Mouse (Mus musculus): ENCODE results near the gene Zdhhc5. TPM values are rescaled to one million over a fixed set of nuclear protein-coding genes. Genes with fewer than 3 reads are reported as not detected.

Gene Zdhhc5
- total and polyA plus RNA-seq, 3 experiments: 29.3 to 42.9 TPM; not detected in 1

DNA sequence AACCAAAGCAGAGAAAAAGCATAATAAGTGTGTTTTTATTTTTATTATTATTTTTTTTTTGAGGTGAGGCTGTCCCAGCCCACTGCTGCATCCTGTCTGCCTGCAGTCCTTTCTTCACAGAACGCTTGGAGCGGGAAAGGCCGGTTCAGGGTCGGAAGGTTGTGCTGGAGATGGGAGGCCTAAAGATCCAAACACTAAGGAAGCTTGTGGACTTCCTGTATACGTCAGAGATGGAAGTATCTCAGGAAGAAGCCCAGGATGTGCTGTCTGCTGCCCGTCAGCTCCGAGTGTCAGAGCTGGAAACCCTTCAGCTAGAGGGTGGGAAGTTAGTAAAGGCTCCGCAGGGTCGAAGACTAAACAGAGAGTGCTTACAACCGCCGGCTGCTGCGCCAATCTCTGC, 48.9 kb downstream of the Zdhhc5 start:
- Histone ChIP-seq H3K27me3 (ENCODE audit: control insufficient read depth in 1 of 2, insufficient read depth in 2 of 2, low read length in 2 of 2) (no peaks in the 10 kb centered on the region), H3K9me3 (replicated peaks; ENCODE audit: insufficient read depth, low read length) (no peaks in the 10 kb centered on the region), H3K9ac (ENCODE audit: control insufficient read depth, low read depth, low read length, poor library complexity, severe bottlenecking) (no peak overlapping the region), H3K4me3 (ENCODE audit: control insufficient read depth in 1 of 2, insufficient read depth in 1 of 2, low read depth in 2 of 2, low read length in 2 of 2) (no peak overlapping the region), H3K36me3 (ENCODE audit: control insufficient read depth in 1 of 2, insufficient read depth in 2 of 2, low read length in 2 of 2) (peaks cover 0 to 12% of the 10 kb centered on the region in 2 experiments; a peak in 2 of 4 replicates), H3K79me2 (ENCODE audit: control insufficient read depth, insufficient read depth, low read length, poor library complexity) (peaks cover 11% of the 10 kb centered on the region), H3K4me1 (ENCODE audit: control insufficient read depth in 1 of 2, insufficient read depth in 2 of 2, low read length in 2 of 2) (peaks cover 0 to 6% of the 10 kb centered on the region in 2 experiments; a peak in 1 of 4 replicates), H3K27ac (ENCODE audit: control insufficient read depth, low read depth, low read length) (no peak overlapping the region)
- TF ChIP-seq MAZ (IDR thresholded peaks at IDR 0.05; ENCODE audit: low read depth, low read length) (no peak), SMC3 (IDR thresholded peaks at IDR 0.05; ENCODE audit: low read depth, low read length) (no peak), EP300 (IDR thresholded peaks at IDR 0.05; ENCODE audit: low read depth in 1 of 2, low read length in 2 of 2) (no peak)
- no peak for DNase-seq (ENCODE audit: low read depth, low spot score)

DNA sequence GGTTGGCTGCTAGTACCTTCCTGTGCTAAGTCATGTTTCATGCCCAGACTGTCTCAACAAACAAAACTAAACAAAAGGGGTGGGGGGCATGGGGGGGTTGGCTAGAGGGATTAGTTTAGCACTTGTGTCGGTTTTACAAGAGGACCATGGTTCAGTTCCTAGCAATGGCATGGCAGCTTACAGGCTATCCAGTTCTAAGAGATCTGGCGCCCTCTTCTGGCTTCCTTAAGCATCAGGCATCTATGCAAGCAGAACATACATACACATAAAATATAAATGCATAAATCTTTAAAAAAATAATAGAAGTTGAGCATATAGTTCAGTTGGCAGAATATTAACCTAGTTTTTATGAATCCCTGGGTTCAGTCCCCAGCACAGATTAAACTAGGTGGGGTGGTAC, 52.1 kb downstream of the Zdhhc5 start:
- H3K4me1 ChIP-seq (ENCODE audit: control insufficient read depth in 1 of 2, insufficient read depth in 2 of 2, low read length in 2 of 2): no peaks in the 10 kb centered on the region
- TF ChIP-seq NRF1 (IDR thresholded peaks at IDR 0.05; ENCODE audit: insufficient read depth, low read depth, low read length, poor library complexity, severe bottlenecking): no peak
- no peak for TF ChIP-seq CHD2 (IDR thresholded peaks at IDR 0.05; ENCODE audit: low read length)
- TF ChIP-seq MAFK (IDR thresholded peaks at IDR 0.05; ENCODE audit: borderline replicate concordance, low read depth, low read length): no peak
- no peak for TF ChIP-seq ELF1 (IDR thresholded peaks at IDR 0.05; ENCODE audit: low read depth, low read length)
- no peak for TF ChIP-seq SIN3A (IDR thresholded peaks at IDR 0.05; ENCODE audit: low read length)
- peak; percentile 91 for TF ChIP-seq RAD21 (IDR thresholded peaks at IDR 0.05; ENCODE audit: low read depth, low read length)
- peak; percentile 52; the same call in 1 of the 2 replicates for TF ChIP-seq ZNF384 (IDR thresholded peaks at IDR 0.05; ENCODE audit: low read depth, low read length)
- peak; percentile 88 for TF ChIP-seq ZC3H11A (IDR thresholded peaks at IDR 0.05; ENCODE audit: low read depth, low read length)
- TF ChIP-seq TBP (IDR thresholded peaks at IDR 0.05; ENCODE audit: low read depth, low read length): no peak
- no peak for TF ChIP-seq POLR2A (IDR thresholded peaks at IDR 0.05; ENCODE audit: control insufficient read depth in 1 of 2, insufficient read depth in 1 of 2, low read depth in 1 of 2, low read length in 2 of 2, poor library complexity in 1 of 2)
- TF ChIP-seq JUND (IDR thresholded peaks at IDR 0.05; ENCODE audit: low read depth, low read length): no peak
- no peak for TF ChIP-seq USF1 (IDR thresholded peaks at IDR 0.05; ENCODE audit: low read depth, low read length)
- TF ChIP-seq NELFE (IDR thresholded peaks at IDR 0.05; ENCODE audit: low read depth, low read length): no peak
- TF ChIP-seq ZKSCAN1 (IDR thresholded peaks at IDR 0.05; ENCODE audit: low read depth, low read length): no peak
- no peak for TF ChIP-seq E2F4 (IDR thresholded peaks at IDR 0.05; ENCODE audit: borderline replicate concordance, low read depth, low read length)
- TF ChIP-seq KAT2A (conservative IDR thresholded peaks at IDR 0.05; ENCODE audit: low read depth, low read length): no peak
- TF ChIP-seq GABPA (IDR thresholded peaks at IDR 0.05; ENCODE audit: low read depth, low read length): no peak
- no peak for TF ChIP-seq MYB (IDR thresholded peaks at IDR 0.05; ENCODE audit: low read depth, low read length)
- no peak for TF ChIP-seq MXI1 (IDR thresholded peaks at IDR 0.05; ENCODE audit: low read depth, low read length)
- no peak for TF ChIP-seq MYC (IDR thresholded peaks at IDR 0.05; ENCODE audit: low read depth, low read length)
- TF ChIP-seq SMC3 (IDR thresholded peaks at IDR 0.05; ENCODE audit: low read depth, low read length): peak; percentile 85
- TF ChIP-seq POLR2AphosphoS2 (IDR thresholded peaks at IDR 0.05; ENCODE audit: low read length): no peak
- peak; percentile 65 to 87 (median 69) for TF ChIP-seq CTCF (IDR thresholded peaks at IDR 0.05 in 2 of 3, conservative IDR thresholded peaks at IDR 0.05 in 1 of 3; ENCODE audit: control insufficient read depth in 1 of 3, insufficient read depth in 1 of 3, low read depth in 2 of 3, low read length in 3 of 3, poor library complexity in 1 of 3, severe bottlenecking in 1 of 3)
- H3K4me3 ChIP-seq (ENCODE audit: control insufficient read depth in 1 of 2, insufficient read depth in 1 of 2, low read depth in 2 of 2, low read length in 2 of 2): no peak overlapping the region
- no peak overlapping the region for H3K9ac ChIP-seq (ENCODE audit: control insufficient read depth, low read depth, low read length, poor library complexity, severe bottlenecking)
- H3K36me3 ChIP-seq (ENCODE audit: control insufficient read depth in 1 of 2, insufficient read depth in 2 of 2, low read length in 2 of 2): no peaks in the 10 kb centered on the region
- H3K27ac ChIP-seq (ENCODE audit: control insufficient read depth, low read depth, low read length): no peak overlapping the region
- H3K27me3 ChIP-seq (ENCODE audit: control insufficient read depth in 1 of 2, insufficient read depth in 2 of 2, low read length in 2 of 2): no peaks in the 10 kb centered on the region
- DNase-seq (ENCODE audit: low read depth, low spot score): peak; percentile 92
- H3K9me3 ChIP-seq (replicated peaks; ENCODE audit: insufficient read depth, low read length): no peaks in the 10 kb centered on the region
- H3K79me2 ChIP-seq (ENCODE audit: control insufficient read depth, insufficient read depth, low read length, poor library complexity): no peaks in the 10 kb centered on the region
